Mouse (Mus musculus): Measurements from ENCODE around the gene E2f3. TPM values are rescaled to one million over a fixed set of nuclear protein-coding genes. Genes with fewer than 3 reads are reported as not detected.

E2f3 gene
- total and polyA plus RNA-seq, 3 experiments, result 15.4 to 15.5 (median 15.5) TPM

DNA sequence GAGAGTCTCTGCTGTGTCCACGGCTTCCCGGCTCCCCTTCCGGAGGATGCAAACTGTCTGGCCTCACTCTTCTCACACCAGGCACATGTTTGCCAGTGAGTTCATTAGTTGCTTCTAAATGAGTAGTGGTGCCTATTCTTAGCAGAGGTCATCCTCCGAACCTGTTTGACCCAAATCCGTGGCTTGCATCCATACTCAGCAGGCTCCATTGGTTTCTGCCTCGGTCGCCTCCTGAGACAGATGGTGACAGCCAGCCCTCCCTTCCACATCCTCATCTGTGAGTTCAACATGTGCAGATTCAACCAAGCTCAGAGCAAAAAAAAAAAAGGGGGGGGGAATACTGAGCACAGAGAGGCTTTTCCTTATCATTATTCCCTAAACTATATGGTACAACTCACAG, 31.7 kb upstream of the E2f3 start:
- Histone ChIP-seq H3K36me3 (replicated peaks) (no peaks in the 10 kb centered on the region), H3K4me3 (ENCODE audit: low read depth, low read length) (no peak overlapping the region), H3K4me1 (ENCODE audit: insufficient read depth, low read depth, low read length) (no peaks in the 10 kb centered on the region), H3K9me3 (replicated peaks) (no peaks in the 10 kb centered on the region), H3K27me3 (ENCODE audit: insufficient read depth, low read length) (no peaks in the 10 kb centered on the region; the same call in 1 of the 2 replicates)
- DNase-seq (ENCODE audit: low spot score), result no peak
- ATAC-seq (ENCODE audit: extremely low read depth, insufficient number of reproducible peaks, low FRiP score, poor library complexity, severe bottlenecking), result no peak
- TF ChIP-seq TAL1 (conservative IDR thresholded peaks at IDR 0.05; ENCODE audit: low read depth, low read length) (no peak), CTCF (IDR thresholded peaks at IDR 0.05; ENCODE audit: low read depth, low read length) (no peak), POLR2AphosphoS5 (IDR thresholded peaks at IDR 0.05; ENCODE audit: insufficient replicate concordance, low read depth, low read length) (no peak), GATA1 (IDR thresholded peaks at IDR 0.05; ENCODE audit: borderline replicate concordance, low read length) (no peak), GATA2 (IDR thresholded peaks at IDR 0.05; ENCODE audit: borderline replicate concordance, low read depth, low read length) (no peak)

GRCm38 (mm10) chr13:30014576-30014975, 28.7 kb upstream of the E2f3 start:
- peaks cover 5% of the 10 kb centered on the region for H3K27me3 ChIP-seq (ENCODE audit: insufficient read depth, low read length)
- no peaks in the 10 kb centered on the region for H3K36me3 ChIP-seq (replicated peaks)
- no peaks in the 10 kb centered on the region for H3K9me3 ChIP-seq (replicated peaks)
- H3K4me1 ChIP-seq (ENCODE audit: insufficient read depth, low read depth, low read length), result no peaks in the 10 kb centered on the region
- H3K4me3 ChIP-seq (ENCODE audit: low read depth, low read length), result no peak overlapping the region
- TF ChIP-seq GATA1 (IDR thresholded peaks at IDR 0.05; ENCODE audit: borderline replicate concordance, low read length), result no peak
- no peak for TF ChIP-seq TAL1 (conservative IDR thresholded peaks at IDR 0.05; ENCODE audit: low read depth, low read length)
- TF ChIP-seq POLR2AphosphoS5 (IDR thresholded peaks at IDR 0.05; ENCODE audit: insufficient replicate concordance, low read depth, low read length), result no peak
- no peak for TF ChIP-seq GATA2 (IDR thresholded peaks at IDR 0.05; ENCODE audit: borderline replicate concordance, low read depth, low read length)
- no peak for TF ChIP-seq CTCF (IDR thresholded peaks at IDR 0.05; ENCODE audit: low read depth, low read length)
- DNase-seq (ENCODE audit: low spot score), result no peak
- no peak for ATAC-seq (ENCODE audit: extremely low read depth, insufficient number of reproducible peaks, low FRiP score, poor library complexity, severe bottlenecking)

DNA sequence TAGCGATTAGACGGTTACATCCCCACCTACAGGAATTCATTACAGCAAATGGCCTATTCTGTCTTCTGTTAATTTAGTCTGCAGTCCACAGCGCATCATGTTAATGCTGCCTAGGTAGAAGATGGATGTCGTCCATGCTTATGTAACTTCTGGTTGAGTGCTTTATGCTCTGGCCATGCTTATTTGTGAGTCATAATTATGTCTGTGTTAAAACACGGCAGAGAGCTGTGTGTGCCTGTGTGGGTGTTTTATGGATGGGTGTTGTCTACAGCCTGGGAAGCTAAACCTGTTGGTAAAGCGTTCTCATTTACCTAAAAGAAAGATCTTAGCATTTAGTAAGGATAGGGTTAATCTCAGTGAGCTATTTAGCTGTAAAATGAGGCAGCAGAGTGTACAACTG, 26.4 kb upstream of the E2f3 start:
- no peak for ATAC-seq (ENCODE audit: extremely low read depth, insufficient number of reproducible peaks, low FRiP score, poor library complexity, severe bottlenecking)
- TF ChIP-seq TAL1 (conservative IDR thresholded peaks at IDR 0.05; ENCODE audit: low read depth, low read length), result no peak
- no peak for TF ChIP-seq CTCF (IDR thresholded peaks at IDR 0.05; ENCODE audit: low read depth, low read length)
- no peak for TF ChIP-seq POLR2AphosphoS5 (IDR thresholded peaks at IDR 0.05; ENCODE audit: insufficient replicate concordance, low read depth, low read length)
- no peak for TF ChIP-seq GATA2 (IDR thresholded peaks at IDR 0.05; ENCODE audit: borderline replicate concordance, low read depth, low read length)
- TF ChIP-seq GATA1 (IDR thresholded peaks at IDR 0.05; ENCODE audit: borderline replicate concordance, low read length), result no peak

DNA sequence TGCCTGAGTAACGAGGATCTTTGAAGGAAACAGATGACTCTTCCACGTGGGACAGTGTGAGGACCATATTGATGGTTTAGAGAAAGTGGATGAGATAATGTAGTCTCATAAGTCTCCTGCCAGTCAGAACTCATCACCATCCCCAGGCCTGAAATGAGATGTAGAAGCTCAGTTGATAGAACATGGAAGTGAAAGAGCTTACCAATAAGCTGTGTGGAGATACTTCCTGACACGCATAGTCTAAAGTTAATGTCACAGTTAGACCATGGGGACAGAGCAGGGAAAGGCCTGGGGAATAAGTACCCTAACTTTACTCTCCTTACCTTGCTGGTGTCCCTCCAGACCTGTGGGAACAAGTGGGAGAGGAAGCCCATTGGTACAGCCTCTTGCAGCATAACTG, 22.9 kb upstream of the E2f3 start:
- Histone ChIP-seq H3K36me3 (replicated peaks) (no peaks in the 10 kb centered on the region), H3K4me1 (ENCODE audit: insufficient read depth, low read depth, low read length) (no peaks in the 10 kb centered on the region), H3K27me3 (ENCODE audit: insufficient read depth, low read length) (peaks cover 28% of the 10 kb centered on the region), H3K4me3 (ENCODE audit: low read depth, low read length) (no peak overlapping the region), H3K9me3 (replicated peaks) (no peaks in the 10 kb centered on the region)
- no peak for DNase-seq (ENCODE audit: low spot score)
- no peak for ATAC-seq (ENCODE audit: extremely low read depth, insufficient number of reproducible peaks, low FRiP score, poor library complexity, severe bottlenecking)
- TF ChIP-seq GATA1 (IDR thresholded peaks at IDR 0.05; ENCODE audit: borderline replicate concordance, low read length) (no peak), GATA2 (IDR thresholded peaks at IDR 0.05; ENCODE audit: borderline replicate concordance, low read depth, low read length) (no peak), CTCF (IDR thresholded peaks at IDR 0.05; ENCODE audit: low read depth, low read length) (no peak), POLR2AphosphoS5 (IDR thresholded peaks at IDR 0.05; ENCODE audit: insufficient replicate concordance, low read depth, low read length) (no peak), TAL1 (conservative IDR thresholded peaks at IDR 0.05; ENCODE audit: low read depth, low read length) (no peak)

More for the DNA sequence above, 26.4 kb upstream of the E2f3 start:
- Histone ChIP-seq H3K36me3 (replicated peaks) (no peaks in the 10 kb centered on the region), H3K4me1 (ENCODE audit: insufficient read depth, low read depth, low read length) (no peaks in the 10 kb centered on the region), H3K4me3 (ENCODE audit: low read depth, low read length) (no peak overlapping the region), H3K27me3 (ENCODE audit: insufficient read depth, low read length) (peaks cover 15% of the 10 kb centered on the region), H3K9me3 (replicated peaks) (no peaks in the 10 kb centered on the region)
- no peak for DNase-seq (ENCODE audit: low spot score)

DNA sequence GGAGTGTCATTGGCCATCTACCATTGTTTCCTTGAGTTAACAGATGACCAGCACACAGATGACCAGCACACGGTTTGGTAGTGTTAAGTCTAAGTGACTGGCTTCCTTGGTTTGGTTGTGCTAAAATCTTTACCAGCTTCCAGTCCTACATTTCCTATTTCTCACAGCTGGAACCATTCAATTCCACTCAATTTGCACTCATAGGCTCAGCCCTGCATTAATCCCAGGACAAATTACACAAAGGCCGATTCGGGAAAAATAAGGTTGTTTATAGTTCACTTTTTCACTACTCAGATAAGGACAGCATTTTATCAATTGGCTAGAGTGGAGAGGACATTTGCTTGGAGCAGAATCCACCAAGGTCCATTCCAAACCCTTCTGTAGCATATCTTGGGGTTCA, 19.6 kb upstream of the E2f3 start:
- DNase-seq (ENCODE audit: low spot score) (no peak), ATAC-seq (ENCODE audit: extremely low read depth, insufficient number of reproducible peaks, low FRiP score, poor library complexity, severe bottlenecking) (no peak)
- H3K36me3 ChIP-seq (replicated peaks), result no peaks in the 10 kb centered on the region
- no peaks in the 10 kb centered on the region for H3K4me1 ChIP-seq (ENCODE audit: insufficient read depth, low read depth, low read length)
- no peak for TF ChIP-seq TAL1 (conservative IDR thresholded peaks at IDR 0.05; ENCODE audit: low read depth, low read length)
- no peak for TF ChIP-seq GATA2 (IDR thresholded peaks at IDR 0.05; ENCODE audit: borderline replicate concordance, low read depth, low read length)
- no peak for TF ChIP-seq GATA1 (IDR thresholded peaks at IDR 0.05; ENCODE audit: borderline replicate concordance, low read length)
- no peak for TF ChIP-seq CTCF (IDR thresholded peaks at IDR 0.05; ENCODE audit: low read depth, low read length)
- H3K4me3 ChIP-seq (ENCODE audit: low read depth, low read length), result no peak overlapping the region
- peaks cover 32% of the 10 kb centered on the region for H3K27me3 ChIP-seq (ENCODE audit: insufficient read depth, low read length)
- H3K9me3 ChIP-seq (replicated peaks), result no peaks in the 10 kb centered on the region

- no peak for TF ChIP-seq CTCF (IDR thresholded peaks at IDR 0.05; ENCODE audit: low read depth, low read length)
- TF ChIP-seq POLR2AphosphoS5 (IDR thresholded peaks at IDR 0.05; ENCODE audit: insufficient replicate concordance, low read depth, low read length), result no peak
- TF ChIP-seq GATA2 (IDR thresholded peaks at IDR 0.05; ENCODE audit: borderline replicate concordance, low read depth, low read length), result no peak
- no peak for TF ChIP-seq TAL1 (conservative IDR thresholded peaks at IDR 0.05; ENCODE audit: low read depth, low read length)
- TF ChIP-seq GATA1 (IDR thresholded peaks at IDR 0.05; ENCODE audit: borderline replicate concordance, low read length), result no peak
- H3K27me3 ChIP-seq (ENCODE audit: insufficient read depth, low read length), result peaks cover 32% of the 10 kb centered on the region
- no peaks in the 10 kb centered on the region for H3K36me3 ChIP-seq (replicated peaks)
- H3K4me1 ChIP-seq (ENCODE audit: insufficient read depth, low read depth, low read length), result no peaks in the 10 kb centered on the region
- ATAC-seq (ENCODE audit: extremely low read depth, insufficient number of reproducible peaks, low FRiP score, poor library complexity, severe bottlenecking), result no peak
- DNase-seq (ENCODE audit: low spot score), result no peak
- H3K4me3 ChIP-seq (ENCODE audit: low read depth, low read length), result no peak overlapping the region
- no peaks in the 10 kb centered on the region for H3K9me3 ChIP-seq (replicated peaks)
Measured at GRCm38 (mm10) chr13:30004849-30005248, 19.0 kb upstream of the E2f3 start.
